Mouse (Mus musculus) embryonic fibroblast, embryonic 13.5 days (primary cell): ENCODE measurements around the gene Myt1l.

Experiments
- CTCF ChIP-seq: IDR thresholded peaks from 2 replicates; pipeline ENCODE4 v1.5.1; 2011; ENCODE audit warnings: mild to moderate bottlenecking, control low read depth, low read length, moderate library complexity, borderline replicate concordance; ENCODE audit not compliant: insufficient read depth
- POLR2A ChIP-seq: IDR thresholded peaks from 2 replicates; pipeline ENCODE4 v1.6.1; 2011; ENCODE audit warnings: low read depth, mild to moderate bottlenecking, control low read depth, low read length, moderate library complexity

- no peak for TF ChIP-seq POLR2A
- TF ChIP-seq CTCF = no peak
These were observed 76.5 kb downstream of the Myt1l start for GRCm38 (mm10) chr12:29604659-29605058.
